9 mouse cellular contexts compared by ENCODE assay signal in genomic region chr6:90704705-90705344, GRCm38 (mm10).
DNase-seq lines count a peak whose midpoint lies in the region; ATAC-seq lines count a peak whose summit lies in the region.
"Had no signal": no experiment of that assay in that cellular context is flagged by ENCODE, and none has a peak within 500 bp of the region (broad histone marks: within the 10 kb centered on the region; RNA-seq: fewer than 3 reads in every experiment).

No protein-coding gene starts in this region.

- no peak overlapping the region for H3K4me3 ChIP-seq in heart, embryonic 14.5 days (ENCODE audit: control insufficient read depth in 1 of 2, insufficient read depth in 1 of 2, low read depth in 1 of 2, low read length in 2 of 2)
- no peak overlapping the region for H3K4me3 ChIP-seq in intestine, embryonic 15.5 days (replicated peaks)

- H3K27ac ChIP-seq in heart, embryonic 14.5 days (replicated peaks in 1 of 2; ENCODE audit: control insufficient read depth in 1 of 2, insufficient read depth in 1 of 2, low read depth in 2 of 2, low read length in 2 of 2): peak overlapping the region; percentile 92 to 96
- no peak overlapping the region for H3K27ac ChIP-seq in intestine, embryonic 15.5 days

- H3K9ac ChIP-seq in heart, embryonic 14.5 days (ENCODE audit: low read length): peak overlapping the region; percentile 67; the same call in 1 of the 2 replicates
- no peak overlapping the region for H3K9ac ChIP-seq in intestine, embryonic 15.5 days
- H3K9ac ChIP-seq: lung, embryonic 14.5 days had no signal

- 46% methylated on average over 2 of the region's 2 CpGs for WGBS in heart, embryonic 14.5 days
- 59% methylated on average over 2 of the region's 2 CpGs for WGBS in intestine, embryonic 15.5 days

- no peaks in the 10 kb centered on the region for H3K9me3 ChIP-seq in heart, embryonic 14.5 days (ENCODE audit: control insufficient read depth, low read length)
- no peaks in the 10 kb centered on the region for H3K9me3 ChIP-seq in intestine, embryonic 15.5 days

- DNase-seq in heart, adult 18-20 months: peak; percentile 83
- no peak for DNase-seq in heart, adult 8-10 months (ENCODE audit: low spot score)
- DNase-seq in urinary bladder, postnatal 14 days (ENCODE audit: low spot score): peak; percentile 32
- no peak for DNase-seq in urinary bladder, adult 2 months (ENCODE audit: low spot score)
- DNase-seq in lung, postnatal 10 days: peak; percentile 80
- DNase-seq in left cerebral cortex, postnatal 14 days (ENCODE audit: low spot score in 2 of 2): no peak
- DNase-seq: lung, embryonic 14.5 days had no signal

- H3K4me1 ChIP-seq in heart, embryonic 14.5 days (ENCODE audit: control insufficient read depth in 2 of 2, insufficient read depth in 2 of 2, low read length in 2 of 2): peaks cover 86 to 100% of the 10 kb centered on the region in 2 experiments
- peaks cover 39% of the 10 kb centered on the region for H3K4me1 ChIP-seq in intestine, embryonic 15.5 days (replicated peaks)

- no peaks in the 10 kb centered on the region for H3K27me3 ChIP-seq in heart, embryonic 14.5 days (ENCODE audit: control insufficient read depth, insufficient read depth, low read length)
- H3K27me3 ChIP-seq in intestine, embryonic 15.5 days (replicated peaks): no peaks in the 10 kb centered on the region

- no peaks in the 10 kb centered on the region for H3K36me3 ChIP-seq in heart, embryonic 14.5 days (ENCODE audit: control insufficient read depth, insufficient read depth, low read length)
- H3K36me3 ChIP-seq in intestine, embryonic 15.5 days: no peaks in the 10 kb centered on the region

- no peak for ATAC-seq in heart, embryonic 14.5 days (ENCODE audit: insufficient number of reproducible peaks, insufficient read depth, low FRiP score, low read depth)
- ATAC-seq in intestine, embryonic 15.5 days: no peak

- intact Hi-C loops in left cerebral cortex, postnatal 14 days (cut with DNase I): no loop called here

- peak overlapping the region; percentile 39; the same call in 1 of the 2 replicates for H3K4me2 ChIP-seq in heart, embryonic 14.5 days (ENCODE audit: low read length)
- no peak overlapping the region for H3K4me2 ChIP-seq in intestine, embryonic 15.5 days (replicated peaks)
- H3K4me2 ChIP-seq: lung, embryonic 14.5 days had no signal

Comparison
In these comparisons a context has a peak if more than half of its experiments do, and no peak if none do; other contexts are left out.
1. DNase-seq: peak in heart, adult 18-20 months (2 of 2), urinary bladder, postnatal 14 days (single experiment) and lung, postnatal 10 days (single experiment); none in heart, adult 8-10 months (single experiment), urinary bladder, adult 2 months (single experiment) and left cerebral cortex, postnatal 14 days (0 of 2).